Mouse (Mus musculus): ENCODE measurements around the gene Abca2. TPM values are rescaled to one million over a fixed set of nuclear protein-coding genes. Genes with fewer than 3 reads are reported as not detected.

Abca2 gene
- polyA plus RNA-seq, 1 experiment from 2014 or later = 10.1 TPM

GRCm38 (mm10) chr2:25492988-25493387, 64.5 kb downstream of the Abca2 start:
- Histone ChIP-seq H3K9ac (no peak overlapping the region), H3K9me3 (replicated peaks) (no peaks in the 10 kb centered on the region), H3K4me3 (no peak overlapping the region), H3K36me3 (no peaks in the 10 kb centered on the region), H3K4me1 (no peaks in the 10 kb centered on the region), H3K4me2 (replicated peaks) (no peak overlapping the region), H3K27me3 (no peaks in the 10 kb centered on the region), H3K27ac (no peak overlapping the region)
- no peak for ATAC-seq (ENCODE audit: low FRiP score)
- 90% methylated on average over 5 of the region's 5 CpGs for WGBS

DNA sequence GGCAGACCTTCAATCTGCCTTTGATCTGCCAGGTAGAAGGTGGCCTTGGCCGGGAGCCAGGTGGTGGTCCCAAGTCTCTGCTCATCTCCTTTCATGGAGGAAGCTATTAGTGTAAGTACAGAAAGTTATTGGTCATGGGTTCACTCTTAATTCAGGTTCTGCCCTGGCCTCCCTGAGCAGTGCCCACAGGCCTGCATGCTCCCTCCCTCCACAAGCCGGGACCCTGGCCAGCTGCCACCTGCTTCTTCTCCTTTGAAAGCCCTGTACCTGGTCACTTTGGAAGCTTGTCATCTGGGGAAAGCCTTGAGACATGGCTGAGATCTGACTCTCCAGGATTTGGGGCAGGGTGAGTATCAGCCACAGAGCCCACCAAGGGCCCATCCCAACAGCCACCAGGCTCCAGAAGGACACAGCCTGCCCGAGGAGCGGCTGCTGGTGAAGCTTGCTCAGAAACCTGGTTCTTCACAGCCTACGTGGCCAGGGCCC, 65.0 kb downstream of the Abca2 start, which contains the start of gene Lcn12:
Gene Lcn12 (minus strand): TSS at position 436 of the 486 bp plus-strand sequence.
- ATAC-seq (ENCODE audit: low FRiP score) = no peak
- Histone ChIP-seq H3K4me3 (no peak within 1 kb of the TSS), H3K9me3 (replicated peaks) (no peaks in the 10 kb centered on the region), H3K36me3 (no peaks in the 10 kb centered on the region), H3K9ac (no peak within 1 kb of the TSS), H3K27me3 (no peaks in the 10 kb centered on the region), H3K4me1 (no peaks in the 10 kb centered on the region), H3K4me2 (replicated peaks) (no peak within 1 kb of the TSS), H3K27ac (no peak within 1 kb of the TSS)
- 86% methylated on average over 5 of the region's 5 CpGs for WGBS

GRCm38 (mm10) chr2:25496462-25496861, 68.0 kb downstream of the Abca2 start:
- WGBS = 43% methylated on average over 4 of the region's 4 CpGs
- no peak overlapping the region for H3K4me2 ChIP-seq (replicated peaks)
- ATAC-seq (ENCODE audit: low FRiP score) = no peak
- peaks cover 8% of the 10 kb centered on the region for H3K4me1 ChIP-seq
- H3K4me3 ChIP-seq = no peak overlapping the region
- H3K27me3 ChIP-seq = no peaks in the 10 kb centered on the region
- H3K27ac ChIP-seq = no peak overlapping the region
- no peaks in the 10 kb centered on the region for H3K9me3 ChIP-seq (replicated peaks)
- no peaks in the 10 kb centered on the region for H3K36me3 ChIP-seq
- no peak overlapping the region for H3K9ac ChIP-seq

Small RNA genes within 50 kb of the gene (microRNA-seq; reads per million reads assigned to microRNA genes)
- gene Mir3087 = not detected

Other genes with a start within 250 kb of the Abca2 start
- 70.9 and 76.4 TPM in 2 replicates for gene Nrarp, start 247.9 kb upstream of the Abca2 start, polyA plus RNA-seq (2016; fragmentation: Nextera tagmentation; extraction: Ambion mirVana)
- gene Tor4a, start 231.8 kb upstream of the Abca2 start, polyA plus RNA-seq (2016; fragmentation: Nextera tagmentation; extraction: Ambion mirVana) = 1.8 and 2.4 TPM in 2 replicates
- 107 and 117 TPM in 2 replicates for gene Nelfb, start 217.2 kb upstream of the Abca2 start, polyA plus RNA-seq (2016; fragmentation: Nextera tagmentation; extraction: Ambion mirVana)
- not detected in 2 replicates for gene Stpg3, start 214.1 kb upstream of the Abca2 start, polyA plus RNA-seq (2016; fragmentation: Nextera tagmentation; extraction: Ambion mirVana)
- gene Fam166a, start 210.0 kb upstream of the Abca2 start, polyA plus RNA-seq (2016; fragmentation: Nextera tagmentation; extraction: Ambion mirVana) = 0.19 TPM in 1 of 2 replicates, not detected in the other
- gene Tubb4b, start 204.0 kb upstream of the Abca2 start, polyA plus RNA-seq (2016; fragmentation: Nextera tagmentation; extraction: Ambion mirVana) = 391 and 416 TPM in 2 replicates
- not detected in 2 replicates for gene Slc34a3, start 194.3 kb upstream of the Abca2 start, polyA plus RNA-seq (2016; fragmentation: Nextera tagmentation; extraction: Ambion mirVana)
- gene Rnf224, start 191.9 kb upstream of the Abca2 start, polyA plus RNA-seq (2016; fragmentation: Nextera tagmentation; extraction: Ambion mirVana) = not detected in 2 replicates
- 37.8 and 40.5 TPM in 2 replicates for gene Rnf208, start 186.4 kb upstream of the Abca2 start, polyA plus RNA-seq (2016; fragmentation: Nextera tagmentation; extraction: Ambion mirVana)
- not detected in 2 replicates for gene Cysrt1, start 186.3 kb upstream of the Abca2 start, polyA plus RNA-seq (2016; fragmentation: Nextera tagmentation; extraction: Ambion mirVana)
- gene AL732309.1, start 181.8 kb upstream of the Abca2 start, polyA plus RNA-seq (2016; fragmentation: Nextera tagmentation; extraction: Ambion mirVana) = 3.5 and 6.2 TPM in 2 replicates
- 16.5 and 18.6 TPM in 2 replicates for gene Tmem203, start 173.3 kb upstream of the Abca2 start, polyA plus RNA-seq (2016; fragmentation: Nextera tagmentation; extraction: Ambion mirVana)
- 13.2 and 14.9 TPM in 2 replicates for gene Tprn, start 166.1 kb upstream of the Abca2 start, polyA plus RNA-seq (2016; fragmentation: Nextera tagmentation; extraction: Ambion mirVana)
- 195 and 201 TPM in 2 replicates for gene Ssna1, start 156.3 kb upstream of the Abca2 start, polyA plus RNA-seq (2016; fragmentation: Nextera tagmentation; extraction: Ambion mirVana)
- 147 and 152 TPM in 2 replicates for gene Anapc2, start 156.2 kb upstream of the Abca2 start, polyA plus RNA-seq (2016; fragmentation: Nextera tagmentation; extraction: Ambion mirVana)
- gene Tmem210, start 140.6 kb upstream of the Abca2 start, polyA plus RNA-seq (2016; fragmentation: Nextera tagmentation; extraction: Ambion mirVana) = not detected in 2 replicates
- not detected in 2 replicates for gene Lrrc26, start 138.8 kb upstream of the Abca2 start, polyA plus RNA-seq (2016; fragmentation: Nextera tagmentation; extraction: Ambion mirVana)
- gene Grin1, start 109.5 kb upstream of the Abca2 start, polyA plus RNA-seq (2016; fragmentation: Nextera tagmentation; extraction: Ambion mirVana) = 6.3 and 6.9 TPM in 2 replicates
- 73.5 and 78.8 TPM in 2 replicates for gene Man1b1, start 96.4 kb upstream of the Abca2 start, polyA plus RNA-seq (2016; fragmentation: Nextera tagmentation; extraction: Ambion mirVana)
- 21.9 and 23.5 TPM in 2 replicates for gene Dpp7, start 72.3 kb upstream of the Abca2 start, polyA plus RNA-seq (2016; fragmentation: Nextera tagmentation; extraction: Ambion mirVana)
- gene Uap1l1, start 63.0 kb upstream of the Abca2 start, polyA plus RNA-seq (2016; fragmentation: Nextera tagmentation; extraction: Ambion mirVana) = 5.7 and 7.9 TPM in 2 replicates
- gene Sapcd2, start 56.4 kb upstream of the Abca2 start, polyA plus RNA-seq (2016; fragmentation: Nextera tagmentation; extraction: Ambion mirVana) = 31.9 and 41.4 TPM in 2 replicates
- 0.22 and 0.46 TPM in 2 replicates for gene Entpd2, start 32.8 kb upstream of the Abca2 start, polyA plus RNA-seq (2016; fragmentation: Nextera tagmentation; extraction: Ambion mirVana)
- gene Npdc1, start 29.4 kb upstream of the Abca2 start, polyA plus RNA-seq (2016; fragmentation: Nextera tagmentation; extraction: Ambion mirVana) = 216 and 225 TPM in 2 replicates
- gene Fut7, start 5.4 kb upstream of the Abca2 start, polyA plus RNA-seq (2016; fragmentation: Nextera tagmentation; extraction: Ambion mirVana) = 0.53 TPM in 1 of 2 replicates, not detected in the other
- gene Clic3, start 28.1 kb downstream of the Abca2 start, polyA plus RNA-seq (2016; fragmentation: Nextera tagmentation; extraction: Ambion mirVana) = 2.3 and 2.4 TPM in 2 replicates
- gene Paxx, start 32.4 kb downstream of the Abca2 start, polyA plus RNA-seq (2016; fragmentation: Nextera tagmentation; extraction: Ambion mirVana) = 41.6 and 49.4 TPM in 2 replicates
- 2.8 and 3.0 TPM in 2 replicates for gene Ptgds, start 41.3 kb downstream of the Abca2 start, polyA plus RNA-seq (2016; fragmentation: Nextera tagmentation; extraction: Ambion mirVana)
- gene Lcn12, start 65.2 kb downstream of the Abca2 start, polyA plus RNA-seq (2016; fragmentation: Nextera tagmentation; extraction: Ambion mirVana) = not detected in 2 replicates
- gene Fbxw5, start 72.0 kb downstream of the Abca2 start, polyA plus RNA-seq (2016; fragmentation: Nextera tagmentation; extraction: Ambion mirVana) = 106 and 116 TPM in 2 replicates
- gene C8g, start 73.0 kb downstream of the Abca2 start, polyA plus RNA-seq (2016; fragmentation: Nextera tagmentation; extraction: Ambion mirVana) = 4.8 and 6.0 TPM in 2 replicates
- 25.7 and 29.6 TPM in 2 replicates for gene Traf2, start 118.2 kb downstream of the Abca2 start, polyA plus RNA-seq (2016; fragmentation: Nextera tagmentation; extraction: Ambion mirVana)
- 377 TPM in 2 replicates for gene Edf1, start 129.1 kb downstream of the Abca2 start, polyA plus RNA-seq (2016; fragmentation: Nextera tagmentation; extraction: Ambion mirVana)
- 4.7 and 6.7 TPM in 2 replicates for gene Mamdc4, start 146.1 kb downstream of the Abca2 start, polyA plus RNA-seq (2016; fragmentation: Nextera tagmentation; extraction: Ambion mirVana)
- gene Phpt1, start 146.5 kb downstream of the Abca2 start, polyA plus RNA-seq (2016; fragmentation: Nextera tagmentation; extraction: Ambion mirVana) = 131 and 162 TPM in 2 replicates
- 2.4 and 3.1 TPM in 2 replicates for gene Ajm1, start 153.1 kb downstream of the Abca2 start, polyA plus RNA-seq (2016; fragmentation: Nextera tagmentation; extraction: Ambion mirVana)
- 70.0 and 72.3 TPM in 2 replicates for gene Rabl6, start 179.8 kb downstream of the Abca2 start, polyA plus RNA-seq (2016; fragmentation: Nextera tagmentation; extraction: Ambion mirVana)
- 0.25 and 0.32 TPM in 2 replicates for gene Ccdc183, start 189.0 kb downstream of the Abca2 start, polyA plus RNA-seq (2016; fragmentation: Nextera tagmentation; extraction: Ambion mirVana)
- gene Tmem141, start 193.3 kb downstream of the Abca2 start, polyA plus RNA-seq (2016; fragmentation: Nextera tagmentation; extraction: Ambion mirVana) = 21.7 and 23.4 TPM in 2 replicates
- 0.96 and 1.3 TPM in 2 replicates for gene Fcna, start 199.3 kb downstream of the Abca2 start, polyA plus RNA-seq (2016; fragmentation: Nextera tagmentation; extraction: Ambion mirVana)
- not detected in 2 replicates for gene Lcn8, start 224.4 kb downstream of the Abca2 start, polyA plus RNA-seq (2016; fragmentation: Nextera tagmentation; extraction: Ambion mirVana)
- not detected in 2 replicates for gene Lcn5, start 229.2 kb downstream of the Abca2 start, polyA plus RNA-seq (2016; fragmentation: Nextera tagmentation; extraction: Ambion mirVana)
- not detected in 2 replicates for gene Lcn6, start 248.1 kb downstream of the Abca2 start, polyA plus RNA-seq (2016; fragmentation: Nextera tagmentation; extraction: Ambion mirVana)

Measured in hindbrain, embryonic 12.5 days (tissue).